Mouse (Mus musculus): ENCODE measurements at regions not wholly inside any gene's neighbourhood (a gene's known extent, or its start where the extent isn't known, plus 50 kb on each side); places are given as distances from the start of the nearest gene placed in this dataset.

DNA sequence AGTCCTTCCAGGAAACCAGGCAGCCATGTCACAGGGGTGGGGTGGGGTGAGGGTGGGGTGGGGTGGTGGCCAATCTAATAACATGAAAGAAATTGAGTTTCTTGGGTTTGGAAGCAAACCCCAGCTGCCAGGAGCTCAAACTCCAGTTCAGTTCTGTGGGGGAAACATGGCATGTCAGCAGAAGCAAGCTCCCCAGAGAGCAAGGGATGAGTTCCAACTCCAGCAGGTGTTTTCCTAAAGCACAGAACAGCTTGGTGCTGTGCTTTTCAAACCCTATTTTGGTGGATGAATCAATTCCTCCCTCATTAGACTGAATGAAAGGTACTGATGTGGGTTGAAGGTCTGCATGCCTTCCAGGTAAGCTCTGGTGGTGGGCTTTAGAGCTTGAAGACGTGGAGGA is 77.8 kb upstream of the Kcnd3 start:
- TF ChIP-seq POLR2A (IDR thresholded peaks at IDR 0.05; ENCODE audit: low read depth, low read length) (no peak), CTCF (IDR thresholded peaks at IDR 0.05; ENCODE audit: borderline replicate concordance, insufficient read depth, low read length) (no peak)
